Mouse (Mus musculus) kidney, postnatal 0 days (tissue): ENCODE results near the gene Ptdss2. TPM values are rescaled to one million over a fixed set of nuclear protein-coding genes. Genes with fewer than 3 reads are reported as not detected.
A peak's percentile ranks its signal among the peaks of the same experiment; 100 is the strongest.

ENCODE experiments used
- ATAC-seq: fragments of 200-750 bp; cut with Nextera tagmentation; replicated peaks from 2 replicates; pipeline ENCODE4 v1.8.0; 2017; ENCODE audit warnings: low read depth, moderate number of reproducible peaks, moderate TSS enrichment, moderate library complexity; ENCODE audit not compliant: low FRiP score
- DNase-seq: peaks from one replicate; pipeline ENCODE4 v3.0.0-alpha.2; 2016; ENCODE audit warnings: low spot score
- H3K27ac ChIP-seq: fragments of 300-500 bp; sonication (generic); 2 replicates; pipeline ENCODE4 v1.5.1; 2014; ENCODE audit warnings: mild to moderate bottlenecking
- H3K27me3 ChIP-seq: fragments of 300-500 bp; sonication (generic); 2 replicates; pipeline ENCODE4 v1.6.1; 2014; ENCODE audit warnings: low read length, mixed read lengths; ENCODE audit not compliant: insufficient read depth
- H3K36me3 ChIP-seq: fragments of 300-500 bp; sonication (generic); 2 replicates; pipeline ENCODE4 v1.6.1; 2014; ENCODE audit warnings: low read length, mixed read lengths; ENCODE audit not compliant: insufficient read depth
- H3K4me1 ChIP-seq: fragments of 300-500 bp; sonication (generic); replicated peaks from 2 replicates; pipeline ENCODE4 v1.6.1; 2014; ENCODE audit warnings: antibody characterized with exemption, low read length, mixed read lengths; ENCODE audit not compliant: insufficient read depth
- H3K4me2 ChIP-seq: fragments of 300-500 bp; sonication (generic); 2 replicates; pipeline ENCODE4 v1.6.1; 2014; ENCODE audit warnings: mild to moderate bottlenecking, low read length, moderate library complexity, mixed read lengths
- H3K4me3 ChIP-seq: fragments of 300-500 bp; sonication (generic); replicated peaks from 2 replicates; pipeline ENCODE4 v1.5.1; 2014; ENCODE audit warnings: low read depth, low read length
- H3K9ac ChIP-seq: fragments of 300-500 bp; sonication (generic); 2 replicates; pipeline ENCODE4 v1.6.1; 2014; ENCODE audit warnings: low read depth, low read length
- H3K9me3 ChIP-seq: fragments of 300-500 bp; sonication (generic); replicated peaks from 2 replicates; pipeline ENCODE4 v1.6.1; 2016; ENCODE audit warnings: low read length, inconsistent platforms, mixed read lengths
- CTCF ChIP-seq: IDR thresholded peaks from 2 replicates; pipeline ENCODE4 v1.5.1; 2016; ENCODE audit warnings: antibody characterized with exemption, low read depth, mild to moderate bottlenecking, moderate library complexity
- WGBS: fragments of 180-500 bp; shearing (Covaris S2); extraction: QIAGEN DNeasy Blood & Tissue Kit; methylation state at CpG from one replicate; pipeline ENCODE4 v1.1.7; 2014; 5-methylcytosine and 5-hydroxymethylcytosine counted together
- polyA plus RNA-seq: library from polyadenylated mRNA; unstranded; fragments of >200 nt; fragmentation: Nextera tagmentation; extraction: Ambion mirVana; gene quantifications from 2 replicates; pipeline ENCODE4 v1.2.1, GENCODE M21; 2015

Ptdss2 gene
- polyA plus RNA-seq, 1 experiment from 2014 or later: 75.3 TPM

DNA sequence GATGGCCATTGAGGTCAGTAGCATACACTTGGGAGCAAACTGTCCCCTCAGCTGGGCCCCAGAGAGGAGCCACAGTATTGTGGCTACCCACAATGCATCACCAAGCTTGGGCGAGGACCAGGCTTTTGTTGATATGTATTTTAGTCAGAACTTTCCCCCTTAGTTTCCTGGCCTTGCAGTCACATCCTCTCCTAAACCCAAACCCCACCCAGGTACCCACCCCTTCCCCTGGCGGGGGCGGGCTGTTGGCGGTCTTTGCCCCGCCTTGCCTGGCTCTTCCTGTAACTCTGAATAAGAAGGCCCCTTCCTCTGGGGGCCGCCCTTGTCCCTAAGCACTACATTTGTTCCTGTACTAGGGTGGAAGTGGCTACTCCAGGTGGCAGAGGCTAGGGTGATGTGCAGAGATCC lies 25.5 kb upstream of the Ptdss2 start:
- WGBS: 50% methylated on average over 6 of the region's 6 CpGs
- Histone ChIP-seq H3K4me3 (no peak overlapping the region), H3K4me2 (peak overlapping the region; percentile 34), H3K9ac (no peak overlapping the region), H3K27ac (peak overlapping the region; percentile 78), H3K27me3 (no peaks in the 10 kb centered on the region), H3K9me3 (no peaks in the 10 kb centered on the region), H3K36me3 (no peaks in the 10 kb centered on the region), H3K4me1 (peaks cover 24% of the 10 kb centered on the region)
- ATAC-seq (no peak), DNase-seq (peak; percentile 61)
- peak; percentile 31; the same call in 1 of the 2 replicates for TF ChIP-seq CTCF

DNA sequence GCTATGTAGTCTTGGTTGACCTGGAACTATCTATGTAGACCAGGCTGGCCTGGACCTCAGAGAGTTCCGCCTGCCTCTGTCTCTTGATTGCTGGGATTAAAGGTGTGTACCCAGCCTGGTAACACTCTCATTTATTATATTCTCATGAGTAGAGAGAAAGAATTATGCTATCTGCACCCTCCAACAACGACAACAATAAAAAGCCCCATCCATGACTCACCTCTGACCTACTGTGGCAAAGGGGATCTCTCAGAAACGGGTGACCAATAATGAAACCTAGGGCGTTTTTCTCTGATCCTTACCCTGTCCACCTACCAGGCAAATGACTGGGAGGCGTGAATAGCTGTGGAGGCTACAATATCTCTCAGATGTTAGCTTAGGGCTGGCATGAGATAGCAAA lies 25.0 kb upstream of the Ptdss2 start:
- Histone ChIP-seq H3K27ac (no peak overlapping the region; the same call in 1 of the 2 replicates), H3K9ac (no peak overlapping the region), H3K4me2 (no peak overlapping the region), H3K36me3 (no peaks in the 10 kb centered on the region), H3K4me3 (no peak overlapping the region), H3K9me3 (no peaks in the 10 kb centered on the region), H3K27me3 (no peaks in the 10 kb centered on the region), H3K4me1 (peaks cover 24% of the 10 kb centered on the region)
- 77% methylated on average over 5 of the region's 5 CpGs for WGBS
- TF ChIP-seq CTCF: no peak
- ATAC-seq (no peak), DNase-seq (no peak)

DNA sequence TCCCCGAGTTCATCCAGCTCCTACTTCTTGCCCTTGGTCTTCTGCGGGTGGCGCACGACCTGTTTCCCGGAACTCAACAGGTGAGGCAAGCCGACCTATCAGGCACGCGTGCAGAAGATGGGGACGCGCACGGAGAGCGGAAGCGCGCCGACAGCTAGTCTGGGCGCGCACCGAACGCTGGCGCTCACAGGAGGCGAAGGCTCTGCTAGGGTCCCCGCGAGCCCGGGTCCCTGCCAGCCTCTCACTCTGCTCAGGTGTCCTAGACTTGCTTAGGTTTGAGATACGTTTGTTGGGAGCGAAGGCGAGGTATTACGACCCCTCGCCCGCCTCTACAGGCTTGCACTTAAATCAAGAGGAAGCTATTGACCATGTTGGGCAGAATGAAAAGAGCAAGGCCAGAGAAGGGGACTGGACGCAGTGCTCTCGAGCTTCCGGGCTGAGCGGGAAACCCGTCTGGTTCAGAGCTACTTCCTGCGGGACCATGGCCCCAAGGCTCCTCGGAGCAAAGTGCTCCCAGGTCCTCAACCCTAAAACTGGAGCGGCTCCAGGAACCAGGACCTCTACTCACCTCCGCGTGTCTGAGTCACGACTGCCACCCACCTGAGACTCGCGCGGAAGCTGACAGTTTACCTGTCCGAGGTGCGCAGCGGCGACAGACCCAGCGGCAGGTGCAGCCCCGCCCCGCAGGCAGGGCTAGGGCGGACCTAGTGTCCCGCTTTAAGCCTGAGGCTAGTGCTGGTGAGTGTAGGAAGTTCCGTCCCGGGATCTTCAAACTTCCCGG lies 22.1 kb upstream of the Ptdss2 start, which contains the start of gene Sigirr:
Gene Sigirr, minus strand, starts transcription at position 662 of the 781 bp plus-strand sequence.
- WGBS: 2% methylated on average over 56 of the region's 56 CpGs
- no peaks in the 10 kb centered on the region for H3K36me3 ChIP-seq
- H3K4me3 ChIP-seq: peak within 1 kb of the TSS; percentile 41
- no peaks in the 10 kb centered on the region for H3K9me3 ChIP-seq
- peak within 1 kb of the TSS; percentile 82 for H3K4me2 ChIP-seq
- H3K4me1 ChIP-seq: peaks cover 9% of the 10 kb centered on the region; the same call in 1 of the 2 replicates
- H3K9ac ChIP-seq: peak within 1 kb of the TSS; percentile 54
- peak within 1 kb of the TSS; percentile 68 for H3K27ac ChIP-seq
- no peak for TF ChIP-seq CTCF
- peak; percentile 56 for ATAC-seq
- no peaks in the 10 kb centered on the region for H3K27me3 ChIP-seq
- DNase-seq: peak; percentile 34

DNA sequence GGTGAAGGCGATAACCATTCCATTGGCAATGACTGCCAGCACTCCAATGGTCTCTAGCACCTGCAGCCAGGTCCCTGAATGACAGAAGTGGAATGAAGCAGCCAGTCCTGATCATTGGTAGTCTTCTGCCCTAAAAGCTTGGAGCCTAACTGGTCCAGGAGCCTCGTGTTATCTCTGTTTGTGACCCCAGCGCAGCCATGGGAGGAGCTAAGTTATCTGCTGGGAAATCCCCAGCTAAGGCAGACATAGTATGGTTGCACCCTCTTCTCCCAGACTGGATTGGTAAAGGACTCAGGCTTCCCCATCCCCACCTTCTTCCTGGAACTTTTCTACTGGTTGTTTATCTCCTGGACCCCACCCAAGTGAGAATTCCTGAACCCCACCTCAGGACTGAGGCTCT lies 19.0 kb upstream of the Ptdss2 start:
- no peak for ATAC-seq
- Histone ChIP-seq H3K4me2 (no peak overlapping the region), H3K36me3 (no peaks in the 10 kb centered on the region), H3K27me3 (no peaks in the 10 kb centered on the region), H3K4me3 (no peak overlapping the region), H3K9me3 (no peaks in the 10 kb centered on the region), H3K9ac (no peak overlapping the region), H3K4me1 (0 out of 2 replicates have a peak, but pooled peaks cover 9% of the 10 kb centered on the region), H3K27ac (no peak overlapping the region)
- 65% methylated on average over 3 of the region's 3 CpGs for WGBS
- DNase-seq: no peak
- no peak for TF ChIP-seq CTCF

DNA sequence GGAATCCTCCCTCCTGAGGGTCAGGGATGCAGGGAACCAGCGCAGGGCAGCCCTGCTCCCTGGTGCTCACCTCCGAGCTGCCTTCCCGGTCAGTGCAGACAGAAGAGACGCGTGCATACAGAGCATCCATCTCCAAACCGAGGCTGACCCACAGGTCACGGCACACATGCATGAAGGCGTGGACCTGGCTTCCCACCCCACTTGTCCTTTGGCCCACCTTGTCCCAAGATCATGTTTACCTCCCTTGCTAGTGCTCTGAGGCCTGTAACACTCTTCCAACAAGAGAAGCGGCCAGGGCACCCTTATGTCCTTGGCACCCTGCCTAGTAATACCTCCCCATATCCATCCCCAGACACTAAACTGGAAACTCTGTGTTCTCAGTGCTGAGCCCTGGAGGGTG lies 6.3 kb upstream of the Ptdss2 start:
- Histone ChIP-seq H3K36me3 (no peaks in the 10 kb centered on the region), H3K4me3 (no peak overlapping the region), H3K4me1 (no peaks in the 10 kb centered on the region), H3K4me2 (no peak overlapping the region), H3K9ac (no peak overlapping the region), H3K27me3 (no peaks in the 10 kb centered on the region), H3K27ac (no peak overlapping the region), H3K9me3 (no peaks in the 10 kb centered on the region)
- 90% methylated on average over 9 of the region's 9 CpGs for WGBS
- ATAC-seq: no peak
- DNase-seq: no peak
- TF ChIP-seq CTCF: no peak

DNA sequence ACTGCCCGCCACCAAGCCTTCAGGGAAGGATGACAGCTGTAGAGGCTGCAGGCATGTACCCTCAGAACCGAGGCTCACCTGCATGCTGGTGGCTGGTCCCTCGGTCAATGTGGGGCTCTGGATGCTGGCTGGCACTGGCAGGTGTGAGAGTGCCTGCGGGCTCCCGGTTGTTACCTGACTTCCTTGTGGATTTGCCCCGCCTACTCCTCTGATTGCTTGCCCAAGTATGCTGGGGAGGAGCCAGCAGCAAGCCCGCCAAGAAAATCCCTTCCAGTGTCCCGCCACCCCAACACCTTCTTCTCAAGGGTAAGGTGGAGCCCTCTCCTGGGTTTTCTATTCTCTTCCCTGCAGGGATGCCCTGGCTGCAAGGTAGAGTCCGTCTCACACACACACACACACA lies 4.5 kb upstream of the Ptdss2 start, which contains the start of gene Ano9:
Gene Ano9, minus strand, starts transcription at position 171 of the 400 bp plus-strand sequence.
- no peak within 1 kb of the TSS for H3K27ac ChIP-seq
- 14% methylated on average over 9 of the region's 9 CpGs for WGBS
- no peak for TF ChIP-seq CTCF
- H3K9ac ChIP-seq: 0 out of 2 replicates have a peak within 1 kb of the TSS, but pooled peaks have one; percentile 18
- H3K4me2 ChIP-seq: peak within 1 kb of the TSS; percentile 42
- no peaks in the 10 kb centered on the region for H3K36me3 ChIP-seq
- DNase-seq (peak; percentile 28), ATAC-seq (no peak; the same call in 1 of the 2 replicates)
- no peaks in the 10 kb centered on the region for H3K27me3 ChIP-seq
- H3K4me3 ChIP-seq: no peak within 1 kb of the TSS
- no peaks in the 10 kb centered on the region for H3K4me1 ChIP-seq
- H3K9me3 ChIP-seq: no peaks in the 10 kb centered on the region
